Mouse (Mus musculus): ENCODE results near the gene Pcsk1n. TPM values are rescaled to one million over a fixed set of nuclear protein-coding genes. Genes with fewer than 3 reads are reported as not detected.
A peak's percentile ranks its signal among the peaks of the same experiment; 100 is the strongest.

The Pcsk1n gene
- total RNA-seq (2014; rRNA removed) (111 and 161 TPM in 2 replicates), polyA plus RNA-seq (2015; fragmentation: Nextera tagmentation; extraction: Ambion mirVana) (534 and 561 TPM in 2 replicates)

GRCm38 (mm10) chrX:7919601-7920383 lies at the start of gene Pcsk1n:
Gene Pcsk1n, plus strand, starts transcription at chrX:7919822.
- H3K4me2 ChIP-seq (ENCODE audit: low read depth, low read length, poor library complexity, severe bottlenecking): peak within 1 kb of the TSS; percentile 62
- WGBS: 14% methylated on average over 33 of the region's 40 CpGs
- no peak for TF ChIP-seq CTCF (IDR thresholded peaks at IDR 0.05)
- peak within 1 kb of the TSS; percentile 48 for H3K4me3 ChIP-seq (ENCODE audit: low read depth, low read length)
- DNase-seq (ENCODE audit: low spot score) (peak; percentile 88), ATAC-seq (ENCODE audit: low FRiP score) (peak; percentile 91)
- H3K27me3 ChIP-seq (ENCODE audit: insufficient read depth, low read length): no peaks in the 10 kb centered on the region
- H3K27ac ChIP-seq (ENCODE audit: low read depth, low read length): peak within 1 kb of the TSS; percentile 77
- no peaks in the 10 kb centered on the region for H3K4me1 ChIP-seq (ENCODE audit: insufficient read depth, low read length)
- H3K9ac ChIP-seq (replicated peaks; ENCODE audit: low read length, poor library complexity, severe bottlenecking): peak within 1 kb of the TSS; percentile 77
- no peaks in the 10 kb centered on the region; the same call in 1 of the 2 replicates for H3K36me3 ChIP-seq (ENCODE audit: insufficient read depth, low read length)
- no peaks in the 10 kb centered on the region for H3K9me3 ChIP-seq (ENCODE audit: low read length)

- no peak for DNase-seq (ENCODE audit: low spot score)
- WGBS: 21% methylated on average over 3 of the region's 3 CpGs
- Histone ChIP-seq H3K4me3 (ENCODE audit: low read depth, low read length) (no peak overlapping the region), H3K4me2 (ENCODE audit: low read depth, low read length, poor library complexity, severe bottlenecking) (no peak overlapping the region), H3K4me1 (ENCODE audit: insufficient read depth, low read length) (no peaks in the 10 kb centered on the region), H3K9me3 (ENCODE audit: low read length) (no peaks in the 10 kb centered on the region), H3K9ac (replicated peaks; ENCODE audit: low read length, poor library complexity, severe bottlenecking) (no peak overlapping the region), H3K36me3 (ENCODE audit: insufficient read depth, low read length) (peaks cover 12% of the 10 kb centered on the region; the same call in 1 of the 2 replicates), H3K27ac (ENCODE audit: low read depth, low read length) (no peak overlapping the region), H3K27me3 (ENCODE audit: insufficient read depth, low read length) (no peaks in the 10 kb centered on the region)
- TF ChIP-seq CTCF (IDR thresholded peaks at IDR 0.05): no peak
- ATAC-seq (ENCODE audit: low FRiP score): no peak
Measured at GRCm38 (mm10) chrX:7869826-7870225, 49.8 kb upstream of the Pcsk1n start.

GRCm38 (mm10) chrX:7878007-7878419 lies 41.6 kb upstream of the Pcsk1n start, which contains the start of gene Pim2:
Gene Pim2, plus strand, starts transcription at chrX:7878262.
- Histone ChIP-seq H3K9ac (replicated peaks; ENCODE audit: low read length, poor library complexity, severe bottlenecking) (peak within 1 kb of the TSS; percentile 55), H3K27ac (ENCODE audit: low read depth, low read length) (peak within 1 kb of the TSS; percentile 51), H3K4me2 (ENCODE audit: low read depth, low read length, poor library complexity, severe bottlenecking) (peak within 1 kb of the TSS; percentile 58), H3K4me3 (ENCODE audit: low read depth, low read length) (peak within 1 kb of the TSS; percentile 51), H3K36me3 (ENCODE audit: insufficient read depth, low read length) (0 out of 2 replicates have a peak, but pooled peaks cover 7% of the 10 kb centered on the region), H3K27me3 (ENCODE audit: insufficient read depth, low read length) (no peaks in the 10 kb centered on the region), H3K9me3 (ENCODE audit: low read length) (no peaks in the 10 kb centered on the region), H3K4me1 (ENCODE audit: insufficient read depth, low read length) (no peaks in the 10 kb centered on the region)
- ATAC-seq (ENCODE audit: low FRiP score): peak; percentile 86
- TF ChIP-seq CTCF (IDR thresholded peaks at IDR 0.05): peak; percentile 15; the same call in 1 of the 2 replicates
- DNase-seq (ENCODE audit: low spot score): peak; percentile 87
- 23% methylated on average over 27 of the region's 38 CpGs for WGBS

- no peaks in the 10 kb centered on the region for H3K4me1 ChIP-seq (ENCODE audit: insufficient read depth, low read length)
- H3K36me3 ChIP-seq (ENCODE audit: insufficient read depth, low read length): 0 out of 2 replicates have a peak, but pooled peaks cover 6% of the 10 kb centered on the region
- peak overlapping the region; percentile 51 for H3K4me3 ChIP-seq (ENCODE audit: low read depth, low read length)
- no peak for TF ChIP-seq CTCF (IDR thresholded peaks at IDR 0.05)
- peak overlapping the region; percentile 58 for H3K4me2 ChIP-seq (ENCODE audit: low read depth, low read length, poor library complexity, severe bottlenecking)
- no peaks in the 10 kb centered on the region for H3K9me3 ChIP-seq (ENCODE audit: low read length)
- H3K9ac ChIP-seq (replicated peaks; ENCODE audit: low read length, poor library complexity, severe bottlenecking): peak overlapping the region; percentile 55
- ATAC-seq (ENCODE audit: low FRiP score) (peak; percentile 28; the same call in 1 of the 2 replicates), DNase-seq (ENCODE audit: low spot score) (no peak)
- 20% methylated on average over 21 of the region's 21 CpGs for WGBS
- H3K27ac ChIP-seq (ENCODE audit: low read depth, low read length): peak overlapping the region; percentile 32; the same call in 1 of the 2 replicates
- H3K27me3 ChIP-seq (ENCODE audit: insufficient read depth, low read length): no peaks in the 10 kb centered on the region
Measured at GRCm38 (mm10) chrX:7878495-7878894, 41.1 kb upstream of the Pcsk1n start.

- H3K36me3 ChIP-seq (ENCODE audit: insufficient read depth, low read length): no peaks in the 10 kb centered on the region
- ATAC-seq (ENCODE audit: low FRiP score) (peak; percentile 53), DNase-seq (ENCODE audit: low spot score) (peak; percentile 84)
- H3K9ac ChIP-seq (replicated peaks; ENCODE audit: low read length, poor library complexity, severe bottlenecking): no peak overlapping the region
- H3K4me1 ChIP-seq (ENCODE audit: insufficient read depth, low read length): no peaks in the 10 kb centered on the region
- no peaks in the 10 kb centered on the region for H3K9me3 ChIP-seq (ENCODE audit: low read length)
- peak; percentile 71 for TF ChIP-seq CTCF (IDR thresholded peaks at IDR 0.05)
- peak overlapping the region; percentile 51 for H3K4me3 ChIP-seq (ENCODE audit: low read depth, low read length)
- 18% methylated on average over 11 of the region's 11 CpGs for WGBS
- no peaks in the 10 kb centered on the region for H3K27me3 ChIP-seq (ENCODE audit: insufficient read depth, low read length)
- peak overlapping the region; percentile 58 for H3K4me2 ChIP-seq (ENCODE audit: low read depth, low read length, poor library complexity, severe bottlenecking)
- no peak overlapping the region for H3K27ac ChIP-seq (ENCODE audit: low read depth, low read length)
Measured at GRCm38 (mm10) chrX:7879819-7880218, 39.8 kb upstream of the Pcsk1n start.
